Mouse (Mus musculus) megakaryocyte, adult 5-6 weeks (primary cell): ENCODE data around the gene F2r. TPM values are rescaled to one million over a fixed set of nuclear protein-coding genes. Genes with fewer than 3 reads are reported as not detected.

Source experiments
- total RNA-seq, 2 experiments: library from RNA; stranded (forward) in 1 of 2; stranded (reverse) in 1 of 2; fragments of 153-499, 151-499 nt in 1 of 2; fragments of 221-1000, 200-1000 nt in 1 of 2; gene quantifications; 2 replicates each; pipeline versions ENCODE4 v1.2.3 to v1.2.4; 2015 to 2017

Gene F2r
- total RNA-seq, 2 experiments from 2014 or later: 1.1 to 1.9 TPM

Other genes starting within 250 kb of the F2r start
- gene Aggf1, start 243.1 kb downstream of the F2r start, total RNA-seq (2015): 21.2 and 22.2 TPM in 2 replicates
- gene Aggf1, start 243.1 kb downstream of the F2r start, total RNA-seq (2017): 38.1 and 40.3 TPM in 2 replicates
- gene Crhbp, start 173.6 kb downstream of the F2r start, total RNA-seq (2015): not detected in 2 replicates
- gene Crhbp, start 173.6 kb downstream of the F2r start, total RNA-seq (2017): not detected in 2 replicates
- gene S100z, start 139.8 kb downstream of the F2r start, total RNA-seq (2015): not detected in 2 replicates
- not detected in 2 replicates for gene S100z, start 139.8 kb downstream of the F2r start, total RNA-seq (2017)
- gene F2rl1, start 93.3 kb downstream of the F2r start, total RNA-seq (2015): 0.14 TPM in 1 of 2 replicates, not detected in the other
- 0.33 and 0.61 TPM in 2 replicates for gene F2rl1, start 93.3 kb downstream of the F2r start, total RNA-seq (2017)
- 0.89 and 1.9 TPM in 2 replicates for gene F2rl2, start 78.4 kb upstream of the F2r start, total RNA-seq (2015)
- 0.51 and 0.57 TPM in 2 replicates for gene F2rl2, start 78.4 kb upstream of the F2r start, total RNA-seq (2017)